Mouse (Mus musculus) kidney, adult 11 months (tissue): ENCODE results near the gene Sprr2d.

ENCODE experiments used
- DNase-seq: peaks from one replicate; pipeline ENCODE4 v3.0.0; 2022

Gene Sprr2d

DNA sequence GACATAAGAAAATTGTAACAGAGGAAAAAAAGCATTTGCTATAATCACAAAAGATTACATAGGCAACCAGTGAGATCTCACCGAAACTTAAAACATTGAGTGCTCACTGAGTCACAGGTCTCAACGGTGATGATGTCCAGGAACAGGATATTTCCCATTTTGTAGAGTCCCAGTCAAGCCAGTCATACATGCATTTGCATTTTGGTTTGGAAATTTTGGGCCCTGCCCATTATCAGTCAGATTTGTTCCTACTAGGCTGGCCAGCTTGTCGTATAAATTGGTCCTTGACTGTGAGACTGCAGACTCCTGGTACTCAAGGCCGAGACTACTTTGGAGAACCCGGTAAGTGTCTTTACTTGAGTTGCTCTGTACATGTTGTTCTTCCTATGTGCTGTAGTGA is at the start of gene Sprr2d:
TSS of gene Sprr2d (plus strand) at position 301 of the 400 bp plus-strand sequence.
- DNase-seq = no peak

DNA sequence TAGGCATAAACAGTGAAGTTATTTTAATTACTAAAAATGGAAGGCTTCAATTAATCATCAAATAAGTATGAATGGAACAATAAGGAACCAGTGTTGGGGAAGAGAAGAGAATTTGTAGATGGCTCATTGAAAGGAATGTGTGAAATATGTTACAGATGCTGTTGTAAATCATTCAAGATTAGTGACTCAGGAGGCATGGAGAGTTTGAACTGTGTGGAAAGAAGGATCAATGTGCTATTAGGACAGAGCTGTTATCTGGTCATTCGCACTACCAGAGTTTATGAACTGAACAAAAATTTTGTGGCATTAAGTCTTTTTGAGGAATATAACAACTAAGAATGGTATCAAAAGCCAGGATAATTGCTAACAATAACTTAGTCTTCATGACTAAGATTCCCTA is 31.5 kb upstream of the Sprr2d start:
- DNase-seq = no peak

DNA sequence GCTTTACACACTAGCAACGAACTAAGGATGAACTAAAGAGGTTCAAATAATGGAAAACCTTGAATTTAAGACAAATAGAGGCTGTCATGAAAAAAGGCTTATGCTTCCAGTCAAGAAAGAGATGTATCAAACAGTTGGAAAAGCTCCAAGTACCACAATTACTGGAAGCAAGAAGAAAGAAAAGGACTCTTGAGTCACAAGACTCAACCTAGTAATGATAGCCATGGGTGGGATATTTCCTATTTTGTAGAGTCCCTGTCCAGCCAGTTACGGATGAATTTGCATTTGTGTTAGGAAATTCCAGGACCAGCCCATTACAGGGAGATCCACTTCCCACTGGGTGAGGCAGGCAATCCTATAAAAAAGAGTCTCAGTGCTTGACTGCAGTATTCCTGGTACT is 22.6 kb upstream of the Sprr2d start, which contains the start of gene Sprr2b:
TSS of gene Sprr2b (plus strand) at position 301 of the 400 bp plus-strand sequence.
- no peak for DNase-seq

DNA sequence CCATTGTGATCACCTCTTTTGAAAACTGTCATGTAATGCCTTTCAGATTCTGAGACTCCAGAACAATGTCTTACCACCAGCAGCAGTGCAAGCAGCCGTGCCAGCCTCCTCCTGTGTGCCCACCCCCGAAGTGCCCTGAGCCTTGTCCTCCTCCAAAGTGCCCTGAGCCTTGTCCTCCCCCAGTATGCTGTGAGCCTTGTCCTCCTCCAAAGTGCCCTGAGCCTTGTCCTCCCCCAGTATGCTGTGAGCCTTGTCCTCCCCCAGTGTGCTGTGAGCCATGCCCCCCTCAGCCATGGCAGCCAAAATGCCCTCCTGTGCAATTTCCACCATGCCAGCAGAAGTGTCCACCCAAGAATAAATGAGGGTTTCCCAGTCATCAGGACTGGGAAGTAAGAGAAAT is 21.6 kb upstream of the Sprr2d start:
- no peak for DNase-seq

DNA sequence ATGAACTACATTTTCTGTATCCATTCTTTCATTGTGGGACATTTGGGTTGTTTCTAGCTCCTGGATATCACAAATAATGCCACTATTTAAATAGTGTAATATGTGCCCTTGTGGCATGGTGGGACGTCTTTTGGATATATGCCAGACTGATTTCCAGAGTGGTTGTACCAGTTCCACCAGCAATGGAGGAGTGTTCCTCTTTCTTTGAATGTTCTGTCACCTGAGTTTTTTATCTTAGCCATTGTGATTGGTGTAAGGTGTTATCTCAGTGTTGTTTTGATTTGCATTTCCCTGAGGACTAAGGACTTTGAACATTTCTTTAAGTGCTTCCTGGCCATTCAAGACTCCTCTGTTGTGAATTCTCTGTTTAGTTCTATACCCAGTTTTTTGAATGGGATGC is 2.7 kb upstream of the Sprr2d start:
- DNase-seq = no peak

DNA sequence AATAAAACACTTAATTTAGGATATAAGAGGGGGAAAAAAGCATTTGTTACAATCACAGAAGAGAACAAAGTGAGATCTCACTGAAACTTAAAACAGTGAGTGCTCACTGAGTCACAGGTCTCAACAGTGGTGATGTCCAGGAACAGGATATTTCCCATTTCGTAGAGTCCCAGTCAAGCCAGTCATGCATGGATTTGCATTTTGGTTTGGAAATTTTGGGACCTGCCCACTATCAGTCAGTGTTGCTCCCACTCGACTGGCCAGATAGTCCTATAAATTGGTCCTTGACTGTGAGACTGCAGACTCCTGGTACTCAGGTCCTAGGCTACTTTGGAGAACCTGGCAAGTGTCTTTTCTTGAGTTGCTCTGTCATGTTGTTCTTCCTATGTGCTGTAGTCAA is 12.9 kb downstream of the Sprr2d start, which contains the start of gene Sprr2e:
TSS of gene Sprr2e (plus strand) at position 301 of the 400 bp plus-strand sequence.
- no peak for DNase-seq

DNA sequence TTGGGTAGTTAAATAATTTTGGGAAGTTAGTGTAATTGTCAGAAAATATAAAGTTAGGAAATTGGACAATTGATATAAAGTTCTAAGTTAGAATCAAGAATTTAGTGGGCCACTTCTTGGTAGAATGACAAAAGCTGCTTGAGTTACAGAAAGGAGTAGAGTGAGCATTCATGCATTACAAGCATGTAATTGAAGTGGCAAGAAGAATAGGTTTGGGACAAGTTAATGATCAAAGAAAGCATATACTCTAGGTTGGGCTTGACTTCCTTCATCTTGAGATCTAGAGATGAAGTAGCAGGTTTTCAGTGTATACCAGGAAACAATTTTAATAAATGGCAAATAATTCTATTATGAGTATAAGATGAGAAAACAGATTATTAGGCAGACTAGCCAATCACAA is 22.7 kb downstream of the Sprr2d start:
- no peak for DNase-seq

DNA sequence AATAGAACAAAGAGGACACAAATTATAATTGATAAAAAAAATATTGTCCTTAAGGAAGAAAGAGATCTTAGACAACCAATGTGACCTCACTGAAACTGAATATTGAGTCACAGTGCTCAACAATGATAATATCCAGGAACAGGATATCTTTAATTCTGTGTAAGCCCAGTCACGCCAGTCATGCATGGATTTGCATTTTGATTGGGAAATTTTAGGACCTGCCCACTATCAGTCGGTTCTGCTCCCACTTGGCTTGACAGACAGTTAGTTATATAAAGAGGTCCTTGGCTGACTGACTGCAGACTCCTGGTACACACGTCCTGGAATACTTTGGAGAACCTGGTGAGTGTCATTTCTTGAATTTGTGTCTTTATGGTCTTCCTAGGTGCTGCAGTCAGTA is 25.9 kb downstream of the Sprr2d start, which contains the start of gene Sprr2f:
TSS of gene Sprr2f (plus strand) at position 301 of the 400 bp plus-strand sequence.
- no peak for DNase-seq

DNA sequence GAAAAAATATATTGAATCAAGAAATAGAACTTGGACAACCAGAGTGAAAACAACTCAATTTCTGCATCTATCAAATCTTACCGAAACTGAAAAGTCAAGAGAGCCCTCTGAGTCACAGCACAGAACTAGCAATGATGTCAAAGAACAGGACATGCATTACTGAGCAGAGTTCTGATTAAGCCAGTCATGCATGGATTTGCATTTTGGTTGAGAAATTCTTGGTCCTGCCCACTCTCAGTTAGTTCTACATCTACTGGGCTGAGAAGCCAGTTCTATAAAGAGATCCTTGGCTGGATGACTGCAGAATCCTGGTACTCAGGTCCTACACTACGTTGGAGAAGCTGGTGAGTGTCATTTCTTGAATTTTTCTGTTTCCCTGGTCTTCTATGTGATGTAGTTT is 34.7 kb downstream of the Sprr2d start:
- no peak for DNase-seq

DNA sequence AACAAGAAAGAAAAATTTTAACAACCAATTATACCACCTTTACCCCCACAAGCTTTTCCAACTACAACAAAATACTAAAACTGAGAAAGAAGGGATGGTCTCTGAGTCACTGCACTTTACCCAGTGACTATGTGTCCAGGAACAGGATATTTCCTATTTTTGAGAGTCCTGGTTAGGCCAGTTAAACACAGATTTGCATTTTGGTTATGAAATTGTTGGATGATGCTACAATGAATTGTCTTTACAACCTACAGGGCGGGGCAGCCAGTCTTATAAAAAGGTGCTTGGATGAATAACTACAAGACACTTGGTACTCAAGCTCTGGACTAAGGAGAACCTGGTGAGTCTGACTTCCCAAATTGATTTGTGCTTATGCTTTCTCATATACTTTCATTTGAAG is 46.4 kb downstream of the Sprr2d start, which contains the start of gene Sprr2h:
TSS of gene Sprr2h (plus strand) at position 301 of the 400 bp plus-strand sequence.
- no peak for DNase-seq
